Mouse (Mus musculus) forebrain, embryonic 16.5 days (tissue): ENCODE measurements at regions not wholly inside any gene's neighbourhood (a gene's known extent, or its start where the extent isn't known, plus 50 kb on each side); places are given as distances from the start of the nearest gene placed in this dataset.
A peak's percentile ranks its signal among the peaks of the same experiment; 100 is the strongest.

Experiments used
- ATAC-seq: fragments of 200-750 bp; cut with Nextera tagmentation; 2 replicates; pipeline ENCODE4 v1.8.0; 2017; ENCODE audit warnings: mild to moderate bottlenecking, moderate library complexity
- H3K27ac ChIP-seq: fragments of 300-500 bp; sonication (generic); 2 replicates; pipeline ENCODE4 v1.5.1; 2014; ENCODE audit warnings: low read length, control low read depth
- H3K27me3 ChIP-seq: fragments of 300-500 bp; sonication (generic); replicated peaks from 2 replicates; pipeline ENCODE4 v1.6.1; 2014; ENCODE audit warnings: low read length; ENCODE audit not compliant: control insufficient read depth, insufficient read depth
- H3K36me3 ChIP-seq: fragments of 300-500 bp; sonication (generic); 2 replicates; pipeline ENCODE4 v1.6.1; 2014; ENCODE audit not compliant: control insufficient read depth, insufficient read depth
- H3K4me1 ChIP-seq: fragments of 300-500 bp; sonication (generic); replicated peaks from 2 replicates; pipeline ENCODE4 v1.6.1; 2014; ENCODE audit warnings: low read length; ENCODE audit not compliant: control insufficient read depth, insufficient read depth
- H3K4me2 ChIP-seq: fragments of 300-500 bp; sonication (generic); 2 replicates; pipeline ENCODE4 v1.6.1; 2014; ENCODE audit warnings: mild to moderate bottlenecking, low read length, control low read depth
- H3K4me3 ChIP-seq: fragments of 300-500 bp; sonication (generic); replicated peaks from 2 replicates; pipeline ENCODE4 v1.5.1; 2014; ENCODE audit warnings: mild to moderate bottlenecking, low read length, control low read depth
- H3K9ac ChIP-seq: fragments of 300-500 bp; sonication (generic); replicated peaks from 2 replicates; pipeline ENCODE4 v1.6.1; 2014; ENCODE audit warnings: low read depth, low read length, control low read depth
- H3K9me3 ChIP-seq: fragments of 300-500 bp; sonication (generic); 2 replicates; pipeline ENCODE4 v1.6.1; 2016; ENCODE audit warnings: low read length; ENCODE audit not compliant: control insufficient read depth
- WGBS: fragments of 180-500 bp; shearing (Covaris S2); extraction: QIAGEN DNeasy Blood & Tissue Kit; methylation state at CpG from one replicate; pipeline ENCODE4 v1.1.7; 2014; 5-methylcytosine and 5-hydroxymethylcytosine counted together

DNA sequence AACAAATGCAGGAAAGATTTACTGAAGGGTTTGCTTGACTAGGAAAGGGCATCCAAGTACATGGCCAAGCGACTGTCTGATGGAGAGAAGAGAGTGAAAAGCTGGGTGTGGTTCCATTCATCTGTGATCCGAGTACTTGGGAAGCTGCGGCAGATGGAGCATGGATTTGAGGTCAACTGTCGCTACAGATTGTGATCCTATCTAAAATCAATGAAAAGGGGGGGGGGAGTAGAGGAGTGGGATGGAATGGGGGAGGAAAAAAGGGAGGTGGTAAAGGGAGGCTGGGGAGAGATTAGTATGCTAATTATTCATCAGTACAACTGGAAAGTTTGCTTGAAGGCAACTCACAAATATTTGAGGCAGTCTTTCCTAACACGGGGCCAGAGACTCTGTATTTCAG lies 213.4 kb downstream of the Dyrk2 start:
- Histone ChIP-seq H3K4me1 (no peaks in the 10 kb centered on the region), H3K4me3 (no peak overlapping the region), H3K4me2 (no peak overlapping the region), H3K36me3 (no peaks in the 10 kb centered on the region), H3K9ac (no peak overlapping the region), H3K9me3 (no peaks in the 10 kb centered on the region), H3K27me3 (no peaks in the 10 kb centered on the region), H3K27ac (no peak overlapping the region)
- ATAC-seq = no peak
- 84% methylated on average over 5 of the region's 5 CpGs for WGBS

DNA sequence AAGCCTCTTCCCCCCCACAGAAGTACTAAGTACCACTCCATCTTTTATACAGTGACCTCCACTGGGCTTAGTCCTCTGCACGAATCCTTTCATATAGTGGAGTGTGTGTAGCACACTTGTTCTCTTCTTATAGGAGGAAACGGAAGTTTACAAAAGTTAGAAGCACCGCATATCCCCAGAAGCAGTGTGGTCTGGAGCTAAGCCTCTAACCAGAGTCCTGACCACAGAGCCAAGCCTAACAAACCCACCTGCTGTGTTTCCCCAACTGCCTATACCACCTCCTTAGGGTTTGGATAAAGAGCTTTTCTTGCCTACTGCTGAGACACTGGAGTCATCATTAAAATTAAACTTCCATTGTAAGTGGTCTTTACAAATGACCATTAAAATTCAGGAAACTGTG lies 204.0 kb downstream of the Dyrk2 start:
- Histone ChIP-seq H3K9ac (no peak overlapping the region), H3K36me3 (no peaks in the 10 kb centered on the region), H3K27me3 (no peaks in the 10 kb centered on the region), H3K4me1 (no peaks in the 10 kb centered on the region), H3K9me3 (no peaks in the 10 kb centered on the region), H3K4me3 (no peak overlapping the region), H3K4me2 (no peak overlapping the region), H3K27ac (no peak overlapping the region)
- WGBS = 32% methylated on average over 3 of the region's 3 CpGs
- no peak for ATAC-seq

DNA sequence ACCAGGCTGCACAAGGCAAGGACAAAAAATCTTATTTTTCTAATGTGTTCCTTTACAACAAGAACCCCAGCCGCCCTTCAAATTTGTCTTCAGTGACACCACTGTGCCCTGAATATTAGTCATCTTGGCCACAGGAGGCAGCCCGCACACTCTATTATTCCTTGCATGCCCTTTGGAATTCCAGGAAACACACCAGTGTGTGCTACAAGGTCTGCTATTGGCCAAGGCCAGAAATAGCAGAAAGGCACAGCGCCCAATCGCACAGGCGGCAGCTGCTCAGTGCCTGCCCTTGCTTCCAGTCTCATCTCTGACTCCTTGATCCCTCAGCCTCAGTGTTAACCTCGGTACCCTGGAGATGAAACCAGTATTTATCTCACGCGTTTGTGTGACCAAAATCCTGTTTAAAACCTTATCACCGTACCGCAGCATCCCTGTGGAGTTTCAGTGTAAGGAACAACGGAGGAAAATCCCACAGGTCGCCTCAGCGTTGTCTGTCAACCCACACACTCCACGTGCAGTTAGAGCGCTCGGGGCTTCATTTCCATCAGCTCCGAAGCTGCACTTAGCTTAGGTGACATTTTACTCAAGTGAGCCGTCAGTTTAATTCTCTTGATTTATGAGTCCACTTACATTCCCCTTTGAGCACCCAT lies 194.1 kb downstream of the Dyrk2 start:
- H3K9ac ChIP-seq = no peak overlapping the region
- no peak overlapping the region for H3K4me3 ChIP-seq
- WGBS = 65% methylated on average over 18 of the region's 18 CpGs

DNA sequence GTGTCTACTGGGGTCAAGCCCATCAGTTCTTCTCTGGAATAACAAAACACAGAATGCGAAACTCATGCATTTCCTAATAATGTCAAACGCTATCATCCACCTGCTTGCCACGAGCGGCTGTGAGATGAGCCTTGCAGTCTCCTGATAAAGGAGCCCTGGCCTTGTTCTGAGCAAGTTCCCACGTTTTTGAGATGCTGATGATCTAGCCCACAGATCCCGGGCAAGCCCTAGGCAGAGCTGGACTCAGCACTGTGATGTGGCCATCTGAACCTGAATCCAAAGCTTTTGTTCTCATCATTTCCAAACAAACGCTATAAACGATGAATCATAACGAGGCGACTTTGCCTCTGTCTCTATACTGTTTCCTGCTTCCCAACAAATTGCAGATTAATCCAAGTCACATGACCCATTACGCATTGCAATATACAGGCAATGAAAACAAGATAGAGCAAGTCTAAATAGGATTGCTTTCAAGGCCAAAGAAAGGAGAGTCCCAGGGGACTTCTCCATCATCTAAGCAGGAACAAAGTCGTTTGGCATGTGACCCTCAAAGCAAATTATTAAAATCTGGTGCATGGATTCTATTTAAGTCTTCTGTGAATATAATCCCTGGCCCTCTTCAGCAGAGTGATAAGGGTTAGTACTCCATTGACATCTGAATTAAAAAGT lies 191.1 kb downstream of the Dyrk2 start:
- H3K4me1 ChIP-seq = no peaks in the 10 kb centered on the region
- no peak for ATAC-seq
- H3K36me3 ChIP-seq = no peaks in the 10 kb centered on the region
- H3K9me3 ChIP-seq = no peaks in the 10 kb centered on the region
- H3K9ac ChIP-seq = no peak overlapping the region
- H3K4me3 ChIP-seq = no peak overlapping the region
- no peak overlapping the region for H3K4me2 ChIP-seq
- H3K27me3 ChIP-seq = no peaks in the 10 kb centered on the region
- no peak overlapping the region for H3K27ac ChIP-seq
- 52% methylated on average over 12 of the region's 12 CpGs for WGBS

More for the DNA sequence above, 194.1 kb downstream of the Dyrk2 start:
- Histone ChIP-seq H3K36me3 (no peaks in the 10 kb centered on the region), H3K4me1 (no peaks in the 10 kb centered on the region), H3K27ac (no peak overlapping the region), H3K9me3 (no peaks in the 10 kb centered on the region), H3K27me3 (no peaks in the 10 kb centered on the region), H3K4me2 (no peak overlapping the region)
- peak; percentile 61; the same call in 1 of the 2 replicates for ATAC-seq

DNA sequence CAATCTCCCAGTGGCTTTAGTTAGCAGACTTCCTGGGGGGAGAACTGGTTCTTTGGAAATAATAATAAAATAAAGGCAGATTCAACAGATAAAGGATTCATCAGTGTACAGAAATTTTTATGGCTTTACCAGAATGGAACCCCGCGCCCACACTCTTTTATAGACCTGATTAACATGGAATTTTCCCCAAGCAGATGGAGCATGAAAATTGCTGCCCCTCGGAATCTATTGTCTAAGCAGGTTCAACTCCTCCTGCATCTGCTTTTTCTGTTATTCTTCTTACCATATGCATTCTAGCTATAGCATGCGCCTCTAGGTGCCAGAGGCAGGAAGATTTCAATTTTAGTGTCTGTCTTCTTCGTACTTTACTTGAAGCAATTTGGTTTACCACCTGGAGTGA lies 190.5 kb downstream of the Dyrk2 start:
- Histone ChIP-seq H3K9ac (no peak overlapping the region), H3K4me3 (no peak overlapping the region), H3K27me3 (no peaks in the 10 kb centered on the region), H3K4me1 (no peaks in the 10 kb centered on the region), H3K4me2 (no peak overlapping the region), H3K9me3 (no peaks in the 10 kb centered on the region), H3K27ac (no peak overlapping the region), H3K36me3 (no peaks in the 10 kb centered on the region)
- 58% methylated on average over 5 of the region's 5 CpGs for WGBS
- ATAC-seq = no peak

DNA sequence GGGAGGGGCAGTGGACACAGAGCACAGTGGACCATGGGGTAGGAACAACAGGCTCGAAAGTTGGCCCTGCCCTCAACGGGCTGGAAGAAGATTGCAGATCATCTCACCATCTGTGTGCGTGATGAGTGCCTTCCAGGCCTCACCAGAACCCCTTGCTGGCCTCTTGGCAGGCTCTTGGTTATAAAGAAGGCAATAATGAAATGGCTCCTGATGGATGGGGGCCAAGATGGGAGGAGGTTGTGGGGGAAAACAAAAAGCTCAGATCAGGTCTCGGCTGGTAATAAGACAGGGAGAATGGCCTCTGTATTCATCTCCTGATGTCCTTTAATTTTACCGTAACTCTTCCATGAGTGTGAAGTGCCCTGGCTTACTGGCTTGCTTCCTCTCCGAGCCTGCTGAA lies 189.1 kb downstream of the Dyrk2 start:
- no peak for ATAC-seq
- 63% methylated on average over 6 of the region's 6 CpGs for WGBS
- H3K27ac ChIP-seq = no peak overlapping the region

DNA sequence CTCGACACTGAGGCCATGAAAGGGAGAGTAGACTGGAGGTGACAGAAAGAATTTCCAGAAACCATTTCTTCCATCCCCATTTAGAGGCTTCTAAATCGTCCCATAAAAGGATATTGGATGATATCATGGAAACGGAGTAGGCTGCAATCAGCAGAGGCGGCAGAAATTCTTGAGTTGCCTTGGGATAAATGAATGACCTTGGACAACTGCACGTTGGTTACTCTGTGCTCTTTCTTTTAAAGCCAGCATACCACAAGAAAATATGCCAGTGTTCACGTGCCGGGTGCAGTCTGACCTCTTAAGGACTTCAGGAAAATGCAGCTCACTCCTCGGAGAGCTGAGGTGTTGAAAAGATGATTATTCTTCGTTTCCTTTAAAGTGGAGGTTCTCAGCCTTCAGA lies 186.7 kb downstream of the Dyrk2 start:
- WGBS = 84% methylated on average over 9 of the region's 9 CpGs
- ATAC-seq = no peak

More for the DNA sequence above, 189.1 kb downstream of the Dyrk2 start:
- Histone ChIP-seq H3K27me3 (no peaks in the 10 kb centered on the region), H3K9ac (no peak overlapping the region), H3K9me3 (no peaks in the 10 kb centered on the region), H3K36me3 (no peaks in the 10 kb centered on the region), H3K4me1 (no peaks in the 10 kb centered on the region), H3K4me2 (no peak overlapping the region), H3K4me3 (no peak overlapping the region)

GRCm38 (mm10) chr10:118699292-118699691 lies 170.7 kb downstream of the Dyrk2 start:
- 74% methylated on average over 3 of the region's 3 CpGs for WGBS
- no peak overlapping the region for H3K9ac ChIP-seq
- H3K4me2 ChIP-seq = no peak overlapping the region
- no peak overlapping the region for H3K4me3 ChIP-seq
- no peak overlapping the region for H3K27ac ChIP-seq
- ATAC-seq = no peak
- H3K4me1 ChIP-seq = no peaks in the 10 kb centered on the region
- H3K27me3 ChIP-seq = no peaks in the 10 kb centered on the region
- H3K9me3 ChIP-seq = no peaks in the 10 kb centered on the region
- H3K36me3 ChIP-seq = no peaks in the 10 kb centered on the region

More for the DNA sequence above, 186.7 kb downstream of the Dyrk2 start:
- Histone ChIP-seq H3K9ac (no peak overlapping the region), H3K27ac (no peak overlapping the region), H3K4me2 (no peak overlapping the region), H3K27me3 (no peaks in the 10 kb centered on the region), H3K36me3 (no peaks in the 10 kb centered on the region), H3K9me3 (no peaks in the 10 kb centered on the region), H3K4me3 (no peak overlapping the region), H3K4me1 (no peaks in the 10 kb centered on the region)

DNA sequence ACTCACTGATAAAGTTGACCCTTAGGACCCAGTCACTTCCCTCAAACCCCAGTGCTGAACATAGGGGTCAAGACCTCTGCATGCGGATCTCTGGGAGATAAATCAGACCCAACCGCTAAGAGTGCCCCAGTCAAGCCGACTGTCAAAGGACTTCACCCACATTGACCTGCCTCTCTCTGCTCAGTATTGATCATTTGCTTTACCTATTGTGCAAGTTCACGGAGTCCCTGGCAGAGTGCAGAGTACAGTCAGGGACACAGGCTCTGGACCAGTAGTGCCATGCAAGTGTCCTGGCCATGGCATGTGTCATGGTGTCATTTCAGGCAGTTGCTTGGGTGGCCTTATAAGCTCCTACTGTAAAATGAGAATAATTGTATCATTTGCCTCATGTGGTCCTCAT lies 169.9 kb downstream of the Dyrk2 start:
- Histone ChIP-seq H3K27me3 (no peaks in the 10 kb centered on the region), H3K4me1 (no peaks in the 10 kb centered on the region), H3K36me3 (no peaks in the 10 kb centered on the region), H3K4me2 (no peak overlapping the region), H3K27ac (no peak overlapping the region), H3K4me3 (no peak overlapping the region), H3K9me3 (no peaks in the 10 kb centered on the region), H3K9ac (no peak overlapping the region)
- WGBS = 90% methylated on average over 4 of the region's 4 CpGs
- no peak for ATAC-seq
